Mouse (Mus musculus): ENCODE data around the gene Ushbp1. TPM values are rescaled to one million over a fixed set of nuclear protein-coding genes. Genes with fewer than 3 reads are reported as not detected.
A peak's percentile ranks its signal among the peaks of the same experiment; 100 is the strongest.

Ushbp1 gene
- polyA plus RNA-seq, 1 experiment from 2014 or later = 5.6 TPM

DNA sequence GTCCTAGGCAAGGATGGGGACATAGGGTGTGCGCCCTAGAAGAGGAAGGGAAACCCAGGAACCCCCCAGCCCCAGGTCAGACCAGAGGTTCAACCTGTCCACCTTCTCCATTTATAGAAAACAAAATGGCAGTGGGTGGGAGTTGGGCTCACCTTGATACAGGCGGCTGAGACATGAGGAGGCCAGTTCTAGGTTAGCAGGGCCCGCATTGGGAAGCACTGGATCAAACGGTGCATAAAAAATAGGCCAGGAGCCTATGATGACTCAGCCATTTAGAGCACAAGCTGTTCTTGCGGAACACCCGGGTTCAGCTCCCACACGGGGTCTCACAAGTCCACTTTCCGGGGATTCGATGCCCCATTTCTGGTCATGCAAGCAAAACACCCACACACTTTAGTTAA, 9.3 kb upstream of the Ushbp1 start:
- peaks cover 20% of the 10 kb centered on the region for H3K4me1 ChIP-seq (ENCODE audit: insufficient read depth)
- 61% methylated on average over 9 of the region's 9 CpGs for WGBS (ENCODE audit: insufficient replicate concordance)
- no peaks in the 10 kb centered on the region for H3K27me3 ChIP-seq (ENCODE audit: insufficient read depth, low read length)
- no peak overlapping the region; the same call in 1 of the 2 replicates for H3K4me3 ChIP-seq (ENCODE audit: low read depth, low read length)
- H3K9ac ChIP-seq (replicated peaks) = no peak overlapping the region
- ATAC-seq (no peak), DNase-seq (no peak)
- no peaks in the 10 kb centered on the region for H3K9me3 ChIP-seq (ENCODE audit: low read length)
- H3K27ac ChIP-seq (ENCODE audit: low read depth) = no peak overlapping the region
- H3K4me2 ChIP-seq (ENCODE audit: low read depth, low read length) = peak overlapping the region; percentile 97
- TF ChIP-seq EP300 (IDR thresholded peaks at IDR 0.05; ENCODE audit: low read depth) (no peak), CTCF (IDR thresholded peaks at IDR 0.05; ENCODE audit: low read depth) (no peak)
- peaks cover 35% of the 10 kb centered on the region for H3K36me3 ChIP-seq (replicated peaks; ENCODE audit: insufficient read depth, low read length)

DNA sequence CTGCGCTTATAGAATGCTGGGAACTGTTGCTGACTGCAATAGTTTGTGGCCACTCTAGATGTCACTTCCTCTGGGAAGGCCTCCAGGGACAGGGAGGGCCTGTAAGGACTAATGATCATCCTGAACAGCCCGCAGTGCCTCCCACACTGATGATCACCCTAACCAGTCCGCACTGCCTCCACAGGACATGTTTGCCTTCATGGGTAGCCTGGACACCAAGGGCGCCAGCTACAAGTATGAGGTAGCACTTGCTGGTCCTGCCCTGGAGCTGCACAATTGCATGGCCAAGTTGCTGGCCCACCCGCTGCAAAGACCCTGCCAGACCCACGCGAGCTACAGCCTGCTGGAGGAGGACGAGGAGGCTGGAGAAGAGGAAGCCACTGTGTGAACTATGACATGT, 8.4 kb upstream of the Ushbp1 start:
- TF ChIP-seq EP300 (IDR thresholded peaks at IDR 0.05; ENCODE audit: low read depth) (no peak), CTCF (IDR thresholded peaks at IDR 0.05; ENCODE audit: low read depth) (no peak)
- H3K9me3 ChIP-seq (ENCODE audit: low read length) = no peaks in the 10 kb centered on the region
- H3K36me3 ChIP-seq (replicated peaks; ENCODE audit: insufficient read depth, low read length) = peaks cover 33% of the 10 kb centered on the region
- no peaks in the 10 kb centered on the region for H3K27me3 ChIP-seq (ENCODE audit: insufficient read depth, low read length)
- ATAC-seq (no peak), DNase-seq (no peak)
- H3K9ac ChIP-seq (replicated peaks) = no peak overlapping the region
- H3K27ac ChIP-seq (ENCODE audit: low read depth) = no peak overlapping the region
- peaks cover 20% of the 10 kb centered on the region for H3K4me1 ChIP-seq (ENCODE audit: insufficient read depth)
- H3K4me2 ChIP-seq (ENCODE audit: low read depth, low read length) = no peak overlapping the region
- no peak overlapping the region for H3K4me3 ChIP-seq (ENCODE audit: low read depth, low read length)
- WGBS (ENCODE audit: insufficient replicate concordance) = 76% methylated on average over 8 of the region's 8 CpGs

DNA sequence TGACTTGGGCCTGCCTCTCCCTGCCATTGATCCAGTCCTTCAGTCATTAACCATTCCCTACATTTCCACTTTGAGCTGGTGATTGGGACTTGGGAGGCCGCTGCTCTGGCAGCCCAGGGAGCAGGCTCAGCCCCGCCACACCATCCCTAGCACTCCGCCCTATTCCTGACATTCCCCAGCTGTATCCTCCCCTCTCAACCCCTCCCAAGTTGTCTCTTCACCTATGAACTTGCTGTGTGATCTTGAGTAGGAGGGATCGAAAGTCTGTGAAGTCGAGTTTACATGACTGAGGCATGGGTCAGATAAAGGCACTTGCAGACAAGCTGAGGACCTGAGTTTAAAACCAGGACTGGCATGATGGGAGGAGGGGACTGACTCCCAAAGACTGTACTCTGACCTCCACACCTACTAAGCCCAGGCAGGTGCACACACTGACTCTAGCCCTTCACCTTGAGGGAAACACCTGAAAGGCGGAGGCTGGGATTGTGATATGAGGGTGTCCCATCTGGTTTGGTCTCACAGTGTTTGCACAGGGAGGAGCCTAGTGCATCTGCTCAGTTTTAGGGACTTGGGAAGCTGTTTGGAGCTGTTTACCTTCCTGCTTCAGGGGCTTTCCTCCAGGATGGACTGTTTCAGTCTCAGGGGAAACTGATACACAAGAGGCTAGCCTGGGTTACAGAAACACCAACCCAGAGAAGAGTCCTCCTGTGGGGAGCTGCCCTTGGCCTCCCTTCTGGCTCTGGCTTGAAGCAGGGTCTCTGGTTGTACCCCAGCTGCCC, 7.7 kb upstream of the Ushbp1 start:
- Histone ChIP-seq H3K9ac (replicated peaks) (no peak overlapping the region), H3K4me2 (ENCODE audit: low read depth, low read length) (no peak overlapping the region), H3K9me3 (ENCODE audit: low read length) (no peaks in the 10 kb centered on the region), H3K36me3 (replicated peaks; ENCODE audit: insufficient read depth, low read length) (peaks cover 30% of the 10 kb centered on the region), H3K4me1 (ENCODE audit: insufficient read depth) (peaks cover 20% of the 10 kb centered on the region), H3K27me3 (ENCODE audit: insufficient read depth, low read length) (no peaks in the 10 kb centered on the region), H3K27ac (ENCODE audit: low read depth) (no peak overlapping the region), H3K4me3 (ENCODE audit: low read depth, low read length) (no peak overlapping the region)
- ATAC-seq (no peak), DNase-seq (no peak)
- TF ChIP-seq CTCF (IDR thresholded peaks at IDR 0.05; ENCODE audit: low read depth) = no peak
- TF ChIP-seq EP300 (IDR thresholded peaks at IDR 0.05; ENCODE audit: low read depth) = no peak
- 73% methylated on average over 6 of the region's 6 CpGs for WGBS (ENCODE audit: insufficient replicate concordance)

GRCm38 (mm10) chr8:71402446-71402964, 6.9 kb upstream of the Ushbp1 start:
- H3K27me3 ChIP-seq (ENCODE audit: insufficient read depth, low read length) = no peaks in the 10 kb centered on the region
- no peak overlapping the region for H3K27ac ChIP-seq (ENCODE audit: low read depth)
- peaks cover 24% of the 10 kb centered on the region for H3K36me3 ChIP-seq (replicated peaks; ENCODE audit: insufficient read depth, low read length)
- TF ChIP-seq EP300 (IDR thresholded peaks at IDR 0.05; ENCODE audit: low read depth) (no peak), CTCF (IDR thresholded peaks at IDR 0.05; ENCODE audit: low read depth) (no peak)
- no peak overlapping the region for H3K4me3 ChIP-seq (ENCODE audit: low read depth, low read length)
- 84% methylated on average over 9 of the region's 9 CpGs for WGBS (ENCODE audit: insufficient replicate concordance)
- DNase-seq = no peak
- H3K4me1 ChIP-seq (ENCODE audit: insufficient read depth) = peaks cover 23% of the 10 kb centered on the region
- ATAC-seq = no peak
- no peak overlapping the region for H3K9ac ChIP-seq (replicated peaks)
- no peak overlapping the region for H3K4me2 ChIP-seq (ENCODE audit: low read depth, low read length)
- no peaks in the 10 kb centered on the region for H3K9me3 ChIP-seq (ENCODE audit: low read length)

GRCm38 (mm10) chr8:71401454-71401853, 5.9 kb upstream of the Ushbp1 start:
- Histone ChIP-seq H3K9ac (replicated peaks) (no peak overlapping the region), H3K36me3 (replicated peaks; ENCODE audit: insufficient read depth, low read length) (peaks cover 18% of the 10 kb centered on the region), H3K27ac (ENCODE audit: low read depth) (no peak overlapping the region), H3K4me3 (ENCODE audit: low read depth, low read length) (no peak overlapping the region), H3K27me3 (ENCODE audit: insufficient read depth, low read length) (no peaks in the 10 kb centered on the region), H3K4me2 (ENCODE audit: low read depth, low read length) (no peak overlapping the region), H3K9me3 (ENCODE audit: low read length) (no peaks in the 10 kb centered on the region), H3K4me1 (ENCODE audit: insufficient read depth) (peaks cover 23% of the 10 kb centered on the region)
- no peak for DNase-seq
- no peak for ATAC-seq
- no peak for TF ChIP-seq CTCF (IDR thresholded peaks at IDR 0.05; ENCODE audit: low read depth)
- TF ChIP-seq EP300 (IDR thresholded peaks at IDR 0.05; ENCODE audit: low read depth) = no peak

- ATAC-seq = no peak
- Histone ChIP-seq H3K4me3 (ENCODE audit: low read depth, low read length) (no peak overlapping the region), H3K9ac (replicated peaks) (no peak overlapping the region), H3K27me3 (ENCODE audit: insufficient read depth, low read length) (no peaks in the 10 kb centered on the region), H3K4me2 (ENCODE audit: low read depth, low read length) (no peak overlapping the region), H3K9me3 (ENCODE audit: low read length) (no peaks in the 10 kb centered on the region), H3K4me1 (ENCODE audit: insufficient read depth) (peaks cover 22% of the 10 kb centered on the region), H3K27ac (ENCODE audit: low read depth) (no peak overlapping the region), H3K36me3 (replicated peaks; ENCODE audit: insufficient read depth, low read length) (peaks cover 18% of the 10 kb centered on the region)
- no peak for TF ChIP-seq EP300 (IDR thresholded peaks at IDR 0.05; ENCODE audit: low read depth)
- TF ChIP-seq CTCF (IDR thresholded peaks at IDR 0.05; ENCODE audit: low read depth) = no peak
- no peak for DNase-seq
- WGBS (ENCODE audit: insufficient replicate concordance) = 87% methylated on average over 2 of the region's 2 CpGs
Measured at GRCm38 (mm10) chr8:71400826-71401225, 5.2 kb upstream of the Ushbp1 start.

Data from liver, postnatal 0 days (tissue).